Comparison of ENCODE assay signal across 8 mouse cellular contexts in genomic region chr2:56114469-56114868, GRCm38 (mm10).
DNase-seq lines count a peak whose midpoint lies in the region; ATAC-seq lines count a peak whose summit lies in the region.

No protein-coding gene starts in this region.

- no peaks in the 10 kb centered on the region for H3K36me3 ChIP-seq in neural tube, embryonic 11.5 days (ENCODE audit: control insufficient read depth, insufficient read depth, low read length)
- H3K36me3 ChIP-seq in forebrain, embryonic 16.5 days (ENCODE audit: control insufficient read depth, insufficient read depth), result no peaks in the 10 kb centered on the region

- no peak overlapping the region for H3K4me2 ChIP-seq in neural tube, embryonic 11.5 days (ENCODE audit: low read depth)
- no peak overlapping the region for H3K4me2 ChIP-seq in forebrain, embryonic 16.5 days (ENCODE audit: low read length)

- no peaks in the 10 kb centered on the region for H3K27me3 ChIP-seq in neural tube, embryonic 11.5 days (ENCODE audit: control insufficient read depth, insufficient read depth, low read length)
- no peaks in the 10 kb centered on the region for H3K27me3 ChIP-seq in forebrain, embryonic 16.5 days (replicated peaks; ENCODE audit: control insufficient read depth, insufficient read depth, low read length)

- no peaks in the 10 kb centered on the region for H3K4me1 ChIP-seq in neural tube, embryonic 11.5 days (ENCODE audit: control insufficient read depth, insufficient read depth, low read length)
- H3K4me1 ChIP-seq in forebrain, embryonic 16.5 days (replicated peaks; ENCODE audit: control insufficient read depth, insufficient read depth, low read length), result peaks cover under 1% of the 10 kb centered on the region; the same call in 1 of the 2 replicates

- H3K27ac ChIP-seq in neural tube, embryonic 11.5 days (ENCODE audit: low read depth, low read length), result no peak overlapping the region
- no peak overlapping the region for H3K27ac ChIP-seq in forebrain, embryonic 16.5 days (ENCODE audit: low read length)

- WGBS in neural tube, embryonic 11.5 days, result 31% methylated on average over 3 of the region's 3 CpGs
- 15% methylated on average over 3 of the region's 3 CpGs for WGBS in forebrain, embryonic 16.5 days

- no peak overlapping the region for H3K9ac ChIP-seq in neural tube, embryonic 11.5 days (ENCODE audit: low read length)
- no peak overlapping the region for H3K9ac ChIP-seq in forebrain, embryonic 16.5 days (replicated peaks; ENCODE audit: low read depth, low read length)

- ATAC-seq in neural tube, embryonic 11.5 days (ENCODE audit: insufficient read depth, low FRiP score, low TSS enrichment), result 0 out of 2 replicates have a peak, but pooled peaks have one; percentile 69
- ATAC-seq in forebrain, embryonic 16.5 days, result peak; percentile 88

- DNase-seq in cerebellum, adult 9-10 months, result peak; percentile 41
- no peak for DNase-seq in cerebellum, adult 11 months
- peak; percentile 23 for DNase-seq in neural tube, embryonic 11.5 days (ENCODE audit: low spot score)
- no peak for DNase-seq in neural tube, embryonic 10.5 days (ENCODE audit: extremely low spot score, low spot score)
- DNase-seq in left cerebral cortex, adult 18-20 months (ENCODE audit: low spot score in 2 of 2), result peak; percentile 27 to 36
- peak; percentile 73 for DNase-seq in retina, postnatal 1 day
- DNase-seq in urinary bladder, postnatal 14 days (ENCODE audit: low spot score), result no peak

- H3K9me3 ChIP-seq in neural tube, embryonic 11.5 days (ENCODE audit: control insufficient read depth, low read length), result no peaks in the 10 kb centered on the region
- H3K9me3 ChIP-seq in forebrain, embryonic 16.5 days (ENCODE audit: control insufficient read depth, low read length), result no peaks in the 10 kb centered on the region

- H3K4me3 ChIP-seq in neural tube, embryonic 11.5 days (ENCODE audit: low read depth, low read length), result no peak overlapping the region
- H3K4me3 ChIP-seq in forebrain, embryonic 16.5 days (replicated peaks; ENCODE audit: low read length), result no peak overlapping the region

Comparison
In these comparisons a context has a peak if more than half of its experiments do, and no peak if none do; other contexts are left out.
1. DNase-seq: peak in cerebellum, adult 9-10 months (single experiment), neural tube, embryonic 11.5 days (single experiment), left cerebral cortex, adult 18-20 months (2 of 2) and retina, postnatal 1 day (single experiment); none in cerebellum, adult 11 months (single experiment), neural tube, embryonic 10.5 days (single experiment) and urinary bladder, postnatal 14 days (single experiment).